Mouse (Mus musculus) WW6 (cell line): Measurements from ENCODE around the gene Rbbp7.

ENCODE experiments used
- DNase-seq: peaks from one replicate; pipeline ENCODE4 v3.0.0-alpha.2; 2013; ENCODE audit warnings: low read depth, low spot score

Rbbp7 gene

GRCm38 (mm10) chrX:162828016-162828415 is 67.8 kb downstream of the Rbbp7 start:
- no peak for DNase-seq
